Mouse (Mus musculus) limb, embryonic 13.5 days (tissue): ENCODE data around the gene Tbx4. TPM values are rescaled to one million over a fixed set of nuclear protein-coding genes. Genes with fewer than 3 reads are reported as not detected.
A peak's percentile ranks its signal among the peaks of the same experiment; 100 is the strongest.

Experiments used
- ATAC-seq: fragments of 200-750 bp; cut with Nextera tagmentation; 2 replicates; pipeline ENCODE4 v1.8.0; 2017; ENCODE audit warnings: low read depth, moderate number of reproducible peaks, moderate TSS enrichment; ENCODE audit not compliant: low FRiP score
- H3K27ac ChIP-seq: fragments of 300-500 bp; sonication (generic); 2 replicates; pipeline ENCODE4 v1.5.1; 2015; ENCODE audit warnings: inconsistent platforms, mild to moderate bottlenecking, moderate library complexity
- H3K27me3 ChIP-seq: fragments of 300-500 bp; sonication (generic); 2 replicates; pipeline ENCODE4 v1.6.1; 2015; ENCODE audit warnings: mild to moderate bottlenecking, inconsistent platforms
- H3K36me3 ChIP-seq: fragments of 300-500 bp; sonication (generic); 2 replicates; pipeline ENCODE4 v1.6.1; 2015; ENCODE audit warnings: inconsistent platforms, mild to moderate bottlenecking, moderate library complexity
- H3K4me1 ChIP-seq: fragments of 300-500 bp; sonication (generic); 2 replicates; pipeline ENCODE4 v1.6.1; 2015; ENCODE audit warnings: inconsistent platforms
- H3K4me2 ChIP-seq: fragments of 300-500 bp; sonication (generic); replicated peaks from 2 replicates; pipeline ENCODE4 v1.6.1; 2015; ENCODE audit warnings: inconsistent platforms, mild to moderate bottlenecking, moderate library complexity
- H3K4me3 ChIP-seq: fragments of 300-500 bp; sonication (generic); 2 replicates; pipeline ENCODE4 v1.5.1; 2015; ENCODE audit warnings: moderate library complexity, mild to moderate bottlenecking, inconsistent platforms
- H3K9ac ChIP-seq: fragments of 300-500 bp; sonication (generic); 2 replicates; pipeline ENCODE4 v1.6.1; 2015; ENCODE audit warnings: mild to moderate bottlenecking, inconsistent platforms
- H3K9me3 ChIP-seq: fragments of 300-500 bp; sonication (generic); 2 replicates; pipeline ENCODE4 v1.6.1; 2016; ENCODE audit warnings: inconsistent platforms
- WGBS: fragments of 180-500 bp; shearing (Covaris S2); methylation state at CpG from one replicate; pipeline ENCODE4 v1.1.7; 2015; 5-methylcytosine and 5-hydroxymethylcytosine counted together
- polyA plus RNA-seq: library from polyadenylated mRNA; unstranded; fragments of >200 nt; fragmentation: Nextera tagmentation; extraction: Ambion mirVana; gene quantifications from 2 replicates; pipeline ENCODE4 v1.2.1, GENCODE M21; 2015

Gene Tbx4
- polyA plus RNA-seq, 1 experiment from 2014 or later: 25.1 TPM

DNA sequence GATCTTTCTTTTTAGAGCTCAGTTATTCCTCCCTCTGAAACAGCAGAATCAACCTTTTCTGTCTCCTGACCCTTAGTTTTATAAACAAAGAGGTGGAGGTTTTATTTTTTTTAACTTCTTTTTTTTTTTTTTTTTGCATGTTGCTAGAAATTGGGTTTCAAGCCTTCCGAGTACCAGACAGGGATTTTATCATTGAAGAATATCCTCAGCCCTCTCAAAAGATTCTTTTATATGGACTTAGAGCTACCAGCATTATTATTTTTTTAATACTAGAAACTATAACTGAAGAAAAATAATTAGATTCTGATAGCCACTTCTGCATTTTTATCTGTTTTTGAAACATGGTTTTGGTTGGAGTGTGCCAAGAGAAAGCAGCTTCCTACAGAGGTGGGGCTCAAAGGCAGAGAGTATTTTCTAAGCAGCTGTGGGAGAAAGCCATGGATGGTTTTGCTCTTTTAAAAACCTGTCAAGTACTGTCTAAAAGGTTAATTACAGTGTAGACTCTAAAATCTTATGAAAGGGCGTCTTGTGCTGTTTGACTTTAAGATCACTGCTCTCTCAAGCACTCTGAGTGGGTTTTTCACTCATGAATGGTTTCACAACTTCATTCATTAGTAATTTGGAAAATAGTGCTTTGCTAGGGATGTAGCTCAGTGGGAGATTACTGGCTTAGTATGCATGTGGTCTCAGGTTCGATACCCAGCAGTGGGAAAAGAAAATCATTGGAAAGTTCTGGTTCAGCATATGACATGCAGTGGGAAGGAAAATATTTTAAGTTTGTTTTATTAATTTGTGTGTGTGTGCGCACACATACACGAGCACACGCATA is 70.9 kb downstream of the Tbx4 start:
- Histone ChIP-seq H3K4me2 (no peak overlapping the region), H3K27me3 (no peaks in the 10 kb centered on the region), H3K4me1 (peaks cover 51% of the 10 kb centered on the region), H3K4me3 (no peak overlapping the region), H3K9ac (no peak overlapping the region), H3K36me3 (no peaks in the 10 kb centered on the region), H3K9me3 (no peaks in the 10 kb centered on the region), H3K27ac (no peak overlapping the region)
- no peak for ATAC-seq
- 77% methylated on average over 6 of the region's 6 CpGs for WGBS

DNA sequence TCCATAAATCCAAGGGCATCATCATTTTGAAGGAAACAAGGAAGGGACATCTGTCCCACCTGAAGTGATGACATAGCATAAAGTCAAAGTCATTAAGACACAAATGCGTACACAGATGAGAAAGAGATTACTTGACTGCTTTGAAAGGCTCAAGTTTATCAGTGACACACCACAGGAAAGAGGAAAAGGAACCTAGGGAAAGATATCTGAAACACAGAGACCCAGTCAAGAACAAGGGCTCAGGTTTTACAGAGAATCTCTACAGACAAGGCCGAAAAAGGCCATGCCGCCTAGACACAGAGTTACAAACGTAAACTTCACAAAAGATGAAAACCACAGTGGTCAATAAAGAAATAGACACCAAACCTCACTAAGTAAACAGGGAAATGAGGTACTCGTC is 73.6 kb downstream of the Tbx4 start:
- ATAC-seq: no peak
- Histone ChIP-seq H3K4me1 (peaks cover 52% of the 10 kb centered on the region), H3K9me3 (no peaks in the 10 kb centered on the region), H3K4me2 (no peak overlapping the region), H3K9ac (no peak overlapping the region), H3K36me3 (no peaks in the 10 kb centered on the region), H3K4me3 (no peak overlapping the region), H3K27me3 (no peaks in the 10 kb centered on the region), H3K27ac (no peak overlapping the region)
- WGBS: 77% methylated on average over 5 of the region's 5 CpGs

DNA sequence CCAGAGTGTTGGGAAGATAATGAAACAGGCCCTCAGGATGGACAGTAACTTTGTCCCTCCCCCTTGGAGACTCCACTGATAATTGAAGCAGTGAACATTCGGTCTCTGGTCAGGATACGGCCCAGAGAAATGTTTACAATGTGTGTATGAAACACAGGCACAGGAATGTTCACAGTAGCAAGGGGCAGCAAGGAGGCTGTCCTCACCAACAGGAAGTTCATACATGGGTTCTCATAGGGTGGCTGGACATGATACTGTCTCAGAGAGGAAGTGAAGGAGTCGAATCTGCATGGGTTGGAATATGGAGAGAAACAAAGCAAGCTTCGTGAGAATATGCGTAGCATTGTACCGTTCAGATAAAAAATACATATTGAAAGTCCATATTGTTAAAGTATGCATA is 74.1 kb downstream of the Tbx4 start:
- H3K27ac ChIP-seq: no peak overlapping the region
- WGBS: 72% methylated on average over 6 of the region's 6 CpGs
- no peak overlapping the region for H3K4me2 ChIP-seq
- H3K9ac ChIP-seq: no peak overlapping the region
- peaks cover 47% of the 10 kb centered on the region for H3K4me1 ChIP-seq
- H3K9me3 ChIP-seq: no peaks in the 10 kb centered on the region
- no peaks in the 10 kb centered on the region for H3K27me3 ChIP-seq
- H3K4me3 ChIP-seq: no peak overlapping the region
- no peaks in the 10 kb centered on the region for H3K36me3 ChIP-seq
- ATAC-seq: no peak

- ATAC-seq: no peak
- WGBS: 21% methylated on average over 9 of the region's 9 CpGs
- Histone ChIP-seq H3K4me1 (peaks cover 35% of the 10 kb centered on the region), H3K27ac (peak overlapping the region; percentile 11; the same call in 1 of the 2 replicates), H3K27me3 (no peaks in the 10 kb centered on the region), H3K9me3 (no peaks in the 10 kb centered on the region), H3K4me2 (peak overlapping the region; percentile 47), H3K36me3 (no peaks in the 10 kb centered on the region), H3K9ac (no peak overlapping the region), H3K4me3 (no peak overlapping the region)
Measured at GRCm38 (mm10) chr11:85961498-85961897, 75.3 kb downstream of the Tbx4 start.

Other genes starting within 250 kb of the Tbx4 start
- gene Tbx2, start 53.9 kb upstream of the Tbx4 start, polyA plus RNA-seq: 5.0 and 5.1 TPM in 2 replicates
- 0.28 TPM in 1 of 2 replicates, not detected in the other for gene Gm11444, start 36.1 kb upstream of the Tbx4 start, polyA plus RNA-seq